Mouse (Mus musculus): ENCODE measurements around the gene Swap70.
"Not testable (repeated sequence)": the region's sequence is repeated elsewhere in the genome, so short reads cannot be mapped to it uniquely, and the experiment has no call there.

The Swap70 gene

DNA sequence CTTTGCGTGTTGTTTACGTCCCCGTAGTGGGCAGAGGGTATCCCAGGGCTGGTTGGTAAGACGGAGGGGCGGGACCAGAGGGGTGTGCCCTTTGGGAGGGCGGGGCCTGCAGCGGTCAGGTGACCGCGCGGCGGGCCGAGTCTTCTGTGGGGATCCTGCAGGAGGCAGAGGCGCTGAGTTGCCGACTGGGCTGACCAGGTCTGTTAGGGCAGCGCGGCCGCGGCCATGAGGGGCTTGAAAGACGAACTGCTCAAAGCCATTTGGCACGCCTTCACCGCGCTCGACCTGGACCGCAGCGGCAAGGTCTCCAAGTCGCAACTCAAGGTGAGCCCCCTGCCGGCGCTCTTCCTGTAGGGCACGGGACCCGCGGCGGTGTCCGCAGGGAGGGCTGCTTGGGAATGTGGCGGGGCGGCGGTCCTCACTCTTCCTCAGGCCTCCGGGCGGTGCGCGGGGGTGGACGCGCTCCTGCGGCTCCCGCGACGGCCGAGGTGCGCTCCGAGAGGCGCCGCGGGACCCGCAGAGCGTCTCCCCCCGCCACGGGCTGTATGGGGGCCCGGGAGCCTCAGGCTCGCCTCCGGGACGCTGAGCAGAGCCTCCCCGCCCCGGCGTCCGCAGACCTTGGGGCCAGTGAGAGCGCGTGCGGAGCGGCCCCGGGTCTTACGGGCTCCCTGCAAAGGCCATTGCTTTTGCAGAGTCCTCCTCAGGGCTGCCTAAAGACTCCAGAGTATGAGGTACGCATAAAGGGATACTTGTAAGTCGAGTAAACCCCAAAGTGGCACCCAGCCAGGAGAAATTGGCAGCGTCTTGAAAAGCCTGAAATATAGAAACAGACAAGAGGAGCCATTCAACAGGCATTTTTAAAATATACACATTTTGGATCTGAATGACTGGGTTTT is at the start of gene Swap70:
TSS of gene Swap70 (plus strand) at position 126 of the 896 bp plus-strand sequence.
- DNase-seq: peak; percentile 61

DNA sequence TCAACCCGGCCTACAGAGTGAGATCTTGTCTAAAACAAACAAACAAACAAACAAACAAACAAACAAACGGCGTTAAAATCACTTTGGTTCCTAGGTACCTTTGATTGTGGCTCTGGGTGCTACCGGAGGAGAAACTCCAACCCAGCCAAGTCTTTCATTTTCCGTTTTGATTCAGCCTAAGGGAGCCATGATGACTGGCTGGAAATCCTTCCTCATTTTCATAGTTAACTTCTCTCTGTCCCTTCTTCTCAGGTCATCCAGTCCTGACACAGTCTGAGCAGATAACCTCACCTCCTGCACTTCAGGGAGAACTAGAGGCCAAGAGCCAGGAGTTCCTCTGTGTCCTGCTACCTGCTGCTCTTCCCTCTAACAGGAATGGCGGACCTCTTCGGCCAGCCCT is 42.3 kb upstream of the Swap70 start:
- no peak for DNase-seq

DNA sequence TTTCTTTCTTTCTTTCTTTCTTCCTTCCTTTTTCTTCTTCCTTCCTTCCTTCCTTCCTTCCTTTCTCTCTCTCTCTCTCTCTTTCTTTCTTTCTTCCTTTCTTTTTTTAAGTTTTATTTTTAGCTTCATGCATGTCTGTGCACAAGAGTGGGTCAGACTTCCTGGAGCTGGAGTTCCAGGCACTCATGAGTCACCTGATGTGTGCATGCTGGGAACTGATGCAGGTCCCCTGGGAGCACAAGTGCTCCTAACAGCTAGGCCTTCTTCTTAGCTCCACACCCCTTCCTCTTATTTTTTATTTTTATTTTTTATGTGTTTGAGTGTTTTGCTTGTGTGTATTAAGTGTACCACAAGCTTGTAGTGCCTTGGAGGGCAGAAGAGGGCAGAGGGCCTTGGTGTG is 40.9 kb upstream of the Swap70 start:
- no peak for DNase-seq

DNA sequence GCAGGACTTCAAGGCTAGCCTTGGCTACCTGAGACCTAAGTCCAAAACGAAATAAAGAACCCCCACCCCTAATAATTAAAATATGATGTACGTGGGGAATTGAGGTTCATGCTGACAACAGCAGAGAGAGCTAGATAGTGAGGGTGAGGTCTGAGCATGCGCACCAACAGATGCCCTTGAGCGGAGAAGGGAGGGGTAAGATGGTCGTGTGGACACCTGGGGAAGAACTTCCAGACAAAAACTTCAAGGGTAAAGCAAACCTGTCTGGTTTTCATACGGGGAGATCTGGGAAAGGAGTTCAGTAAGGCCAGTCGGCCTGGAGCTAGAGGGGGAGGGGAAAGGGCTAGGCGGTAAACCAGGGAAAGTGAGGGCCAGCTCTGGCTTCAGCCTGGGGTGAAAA is 40.1 kb upstream of the Swap70 start:
- no peak for DNase-seq

DNA sequence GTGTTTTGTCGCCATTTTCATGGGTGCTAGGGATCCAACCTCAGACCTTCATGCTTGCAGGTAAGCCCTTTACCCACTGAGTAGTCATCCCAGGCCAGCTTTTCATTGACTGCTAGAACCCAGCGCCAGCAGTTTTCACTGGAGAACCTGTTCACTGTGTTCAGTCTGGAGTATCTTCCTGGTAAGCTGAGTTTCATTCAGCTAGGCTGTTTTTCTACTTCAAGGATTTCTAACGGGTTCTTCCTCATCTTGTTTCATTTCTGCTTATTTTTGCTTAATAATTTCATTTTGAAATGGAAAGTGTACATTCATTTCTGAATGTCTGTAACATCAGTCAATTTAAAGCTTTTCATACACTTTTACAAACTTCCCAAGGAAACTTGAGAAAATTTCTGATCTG is 36.9 kb upstream of the Swap70 start:
- DNase-seq: no peak

DNA sequence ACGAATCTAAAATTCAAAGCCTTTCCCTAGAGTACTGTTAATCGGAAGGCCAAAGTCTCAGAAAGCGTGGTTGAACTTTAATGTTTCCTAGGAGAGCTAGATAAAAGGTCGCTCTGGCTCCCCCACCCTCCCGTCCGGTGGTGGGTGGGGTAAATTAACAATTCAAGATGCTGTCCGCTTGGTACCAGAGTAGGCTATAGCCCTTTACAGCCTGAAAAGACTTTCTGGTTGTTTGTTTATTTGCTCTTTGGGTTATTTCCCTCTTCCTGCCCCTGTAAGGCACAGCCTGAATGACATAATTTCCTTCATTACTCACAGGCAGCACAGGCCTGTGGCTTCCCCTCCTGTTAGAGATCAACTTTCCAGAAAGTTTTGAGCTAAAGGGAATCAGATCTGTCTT is 31.6 kb upstream of the Swap70 start:
- no peak for DNase-seq

GRCm38 (mm10) chr7:110193186-110193585 is 28.3 kb upstream of the Swap70 start:
- DNase-seq: no peak

DNA sequence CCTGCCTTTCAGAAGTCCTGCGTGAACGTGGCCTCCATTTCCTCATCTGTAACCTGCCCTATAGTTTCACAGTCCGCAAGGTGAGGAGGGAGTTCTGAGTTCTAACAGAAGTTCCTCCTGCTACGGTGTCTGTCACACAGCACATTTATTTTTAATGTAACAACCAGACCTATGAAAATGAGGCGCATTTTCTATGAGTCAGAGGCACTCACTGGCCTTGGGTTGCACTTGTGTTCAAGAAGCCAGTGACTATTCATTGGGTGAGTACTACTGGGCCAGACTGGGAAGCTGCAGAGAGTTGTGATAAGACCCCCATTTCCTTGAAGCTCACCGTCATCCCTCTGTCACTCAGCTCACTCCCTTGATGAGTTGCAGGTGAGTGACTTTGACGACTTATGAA is 24.3 kb upstream of the Swap70 start:
- DNase-seq: no peak

DNA sequence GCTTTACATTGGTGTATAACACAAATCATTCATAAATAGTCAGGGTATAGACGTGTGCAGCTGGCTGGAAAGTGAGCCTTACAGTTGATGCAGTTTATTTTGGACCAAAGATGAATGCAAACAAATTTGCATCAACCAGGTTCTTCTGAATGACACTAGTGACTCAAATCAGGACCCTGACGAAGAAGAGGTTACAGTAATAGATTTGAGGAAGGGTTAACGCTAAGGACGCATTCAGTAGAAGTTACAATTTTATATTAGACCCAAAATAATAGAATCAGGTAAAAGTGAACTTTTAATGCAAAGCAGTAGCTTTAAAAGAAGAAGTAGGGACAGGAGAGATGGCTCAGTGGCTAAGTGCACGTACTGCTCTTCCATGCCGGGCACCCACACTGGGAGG is 19.6 kb upstream of the Swap70 start:
- no peak for DNase-seq

- DNase-seq: no peak
These were observed 17.3 kb upstream of the Swap70 start for GRCm38 (mm10) chr7:110204208-110204607.

- no peak for DNase-seq
These were observed 13.2 kb upstream of the Swap70 start for GRCm38 (mm10) chr7:110208341-110208740.

GRCm38 (mm10) chr7:110209422-110209821 is 12.1 kb upstream of the Swap70 start:
- no peak for DNase-seq

DNA sequence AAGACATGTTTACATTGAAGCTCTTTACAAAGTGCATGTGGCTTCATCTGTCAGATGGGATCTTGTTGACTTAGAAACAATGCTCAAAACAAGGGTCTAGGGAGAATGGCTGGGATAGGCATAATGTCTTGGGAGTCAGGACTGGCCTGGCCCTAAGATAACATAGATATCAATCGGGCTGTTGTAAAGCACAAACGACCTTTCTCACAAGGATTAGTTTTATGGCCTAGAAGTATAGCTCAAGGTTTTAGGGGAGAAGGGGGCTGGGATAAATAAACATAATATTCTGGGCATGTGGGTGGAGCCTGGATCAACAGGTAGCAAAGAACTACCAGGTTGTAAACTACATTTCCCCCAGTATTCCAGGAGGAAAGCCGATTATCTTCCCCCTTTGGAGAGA is 10.5 kb upstream of the Swap70 start:
- no peak for DNase-seq

DNA sequence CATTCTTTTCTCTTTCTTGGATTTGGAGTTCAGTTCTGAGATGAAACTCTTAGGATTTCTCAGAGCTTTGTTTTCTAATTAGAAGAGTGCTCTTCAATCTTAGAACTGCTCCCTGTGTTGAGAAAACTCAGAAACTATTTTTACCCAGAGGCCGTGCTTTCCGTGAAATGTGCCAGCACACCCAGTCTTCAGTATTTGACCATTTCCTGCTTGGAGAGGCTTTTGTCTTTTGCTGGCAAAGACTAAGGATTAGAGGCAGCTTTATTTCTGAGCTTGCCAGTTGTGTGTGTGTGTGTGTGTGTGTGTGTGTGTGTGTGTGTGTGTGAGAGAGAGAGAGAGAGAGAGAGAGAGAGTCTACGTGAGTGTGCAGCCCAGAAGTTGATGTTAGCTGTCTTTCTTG is 6.6 kb upstream of the Swap70 start:
- DNase-seq: no peak

DNA sequence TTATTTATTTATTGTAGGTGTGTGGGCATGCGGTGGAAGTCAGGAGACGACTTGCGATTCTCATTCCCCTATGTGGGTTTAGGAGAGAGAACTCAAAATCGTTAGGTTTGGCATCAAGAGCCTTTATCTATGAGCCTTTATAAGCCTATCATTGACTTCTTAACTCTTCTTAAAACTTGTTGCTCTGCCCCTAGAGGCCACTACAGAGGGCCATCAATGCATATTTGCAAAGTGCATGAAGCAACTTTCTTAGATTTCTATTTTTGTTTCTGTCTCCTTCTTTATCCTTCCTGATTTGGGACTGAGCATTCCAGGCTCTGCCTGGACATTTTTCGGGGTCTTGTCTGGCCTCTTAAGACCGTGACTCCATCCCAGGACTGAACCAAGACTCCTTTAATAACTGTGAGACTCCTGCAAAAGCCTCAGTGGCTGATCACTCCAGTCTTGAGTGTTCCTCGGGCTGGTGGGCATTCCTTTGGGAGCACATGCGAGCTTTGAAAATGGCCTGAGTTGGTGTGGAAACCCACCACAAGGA is 393 bp upstream of the Swap70 start:
- DNase-seq: no peak

DNA sequence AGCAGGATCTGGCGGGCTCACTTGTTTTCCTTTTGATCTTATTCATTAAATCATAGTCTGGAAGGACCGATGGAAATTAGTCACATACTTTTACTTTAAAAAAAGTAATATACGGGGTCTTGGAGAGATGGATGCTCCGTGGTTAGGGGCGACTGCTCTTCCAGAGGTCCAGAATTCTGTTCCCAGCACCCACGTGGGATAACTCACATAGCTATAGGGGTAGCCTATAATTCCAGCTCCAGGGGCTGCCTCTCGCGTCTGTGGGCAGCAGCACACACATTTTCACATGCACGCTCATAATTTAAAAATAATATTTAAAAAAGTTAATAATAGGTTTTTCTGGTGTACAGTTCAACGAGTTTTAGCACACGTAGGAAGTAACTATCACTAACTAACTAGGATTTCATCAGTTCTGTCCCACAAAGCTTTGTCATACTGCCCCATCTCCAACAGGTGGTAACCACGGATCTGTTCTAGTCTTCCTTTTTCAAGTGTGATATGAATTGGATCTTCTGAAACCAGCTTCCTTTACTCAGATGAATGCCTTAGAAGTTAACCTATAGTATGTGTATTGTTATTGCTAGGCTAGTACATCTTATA is 1.2 kb downstream of the Swap70 start:
- DNase-seq: no peak

GRCm38 (mm10) chr7:110223727-110224510 is 2.4 kb downstream of the Swap70 start:
- DNase-seq: no peak

- DNase-seq: no peak
These were observed 5.0 kb downstream of the Swap70 start for GRCm38 (mm10) chr7:110226484-110226883.

- no peak for DNase-seq
These were observed 8.5 kb downstream of the Swap70 start for GRCm38 (mm10) chr7:110229967-110230366.

GRCm38 (mm10) chr7:110231127-110231526 is 9.6 kb downstream of the Swap70 start:
- not testable (repeated sequence) for DNase-seq

DNA sequence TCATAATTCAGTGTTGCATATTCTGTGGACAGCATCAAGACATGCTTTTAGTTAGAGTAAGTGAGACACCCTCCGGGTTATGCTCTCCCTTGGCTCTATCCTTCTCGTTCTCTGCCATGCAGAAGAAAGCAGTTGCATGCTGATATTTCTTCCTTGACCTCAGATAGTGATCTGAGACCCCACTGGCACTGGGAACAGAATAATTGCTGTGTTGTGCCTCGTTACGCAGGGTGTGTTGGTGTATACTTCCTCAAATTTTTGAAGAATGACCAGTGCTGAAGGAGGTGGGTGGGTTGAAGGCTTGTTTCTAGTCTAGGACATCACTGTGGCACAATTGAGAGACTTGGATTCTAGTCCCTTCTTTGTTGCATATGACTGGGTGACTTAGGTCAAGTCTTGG is 14.6 kb downstream of the Swap70 start:
- DNase-seq: no peak

GRCm38 (mm10) chr7:110237451-110237836 is 15.9 kb downstream of the Swap70 start:
- DNase-seq: no peak

DNA sequence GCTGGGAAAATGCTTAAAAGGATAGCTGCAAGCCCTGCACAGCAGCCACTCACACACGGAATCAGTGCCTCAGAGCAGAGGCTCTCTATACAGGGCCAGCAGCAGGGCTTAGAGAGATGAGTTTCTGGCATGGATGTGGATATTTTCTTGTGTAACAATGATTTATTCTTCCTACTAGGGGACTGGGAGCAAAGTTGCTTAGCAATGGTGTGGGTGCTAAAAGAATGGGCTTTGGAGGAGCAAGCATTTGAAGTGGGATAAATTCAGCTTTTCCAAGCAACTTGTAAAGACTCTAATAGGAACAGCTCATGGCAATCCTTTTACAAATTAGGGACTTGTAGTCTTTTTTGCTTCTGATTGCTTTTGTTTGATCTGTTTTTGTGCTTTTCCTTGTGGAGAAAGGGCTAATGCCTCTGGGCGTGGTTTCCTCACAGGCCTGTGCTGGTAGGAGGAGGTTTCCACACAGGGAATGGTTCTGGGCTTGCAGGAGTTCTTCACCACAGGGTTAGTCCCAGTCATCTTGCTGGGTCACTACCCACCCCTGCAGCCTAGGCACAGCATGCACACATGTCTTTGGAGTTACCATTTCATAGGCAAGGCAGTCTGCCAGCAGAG is 16.4 kb downstream of the Swap70 start:
- DNase-seq: no peak
